Mouse (Mus musculus): ENCODE measurements around the gene Kras.

Kras gene

GRCm38 (mm10) chr6:145193038-145193437 is 57.0 kb downstream of the Kras start:
- no peak for DNase-seq (ENCODE audit: extremely low spot score, low spot score)

GRCm38 (mm10) chr6:145187093-145188088 is 62.6 kb downstream of the Kras start:
- no peak for DNase-seq (ENCODE audit: extremely low spot score, low spot score)

- no peak for DNase-seq (ENCODE audit: extremely low spot score, low spot score)
Measured at GRCm38 (mm10) chr6:145186096-145186495, 63.9 kb downstream of the Kras start.

GRCm38 (mm10) chr6:145182044-145182443 is 68.0 kb downstream of the Kras start:
- no peak for DNase-seq (ENCODE audit: extremely low spot score, low spot score)

- DNase-seq (ENCODE audit: extremely low spot score, low spot score): peak; percentile 59
Measured at GRCm38 (mm10) chr6:145179665-145180064, 70.4 kb downstream of the Kras start.

- DNase-seq (ENCODE audit: extremely low spot score, low spot score): no peak
Measured at GRCm38 (mm10) chr6:145176474-145176873, 73.6 kb downstream of the Kras start.

- DNase-seq (ENCODE audit: extremely low spot score, low spot score): no peak
Measured at GRCm38 (mm10) chr6:145175571-145175981, 74.5 kb downstream of the Kras start.

GRCm38 (mm10) chr6:145173781-145174191 is 76.3 kb downstream of the Kras start:
- DNase-seq (ENCODE audit: extremely low spot score, low spot score): peak; percentile 66

GRCm38 (mm10) chr6:145171892-145172606 is 78.0 kb downstream of the Kras start:
- no peak for DNase-seq (ENCODE audit: extremely low spot score, low spot score)
